Mouse (Mus musculus): Measurements from ENCODE around the gene Pias3.
"Not testable (repeated sequence)": the region's sequence is repeated elsewhere in the genome, so short reads cannot be mapped to it uniquely, and the experiment has no call there.

DNA sequence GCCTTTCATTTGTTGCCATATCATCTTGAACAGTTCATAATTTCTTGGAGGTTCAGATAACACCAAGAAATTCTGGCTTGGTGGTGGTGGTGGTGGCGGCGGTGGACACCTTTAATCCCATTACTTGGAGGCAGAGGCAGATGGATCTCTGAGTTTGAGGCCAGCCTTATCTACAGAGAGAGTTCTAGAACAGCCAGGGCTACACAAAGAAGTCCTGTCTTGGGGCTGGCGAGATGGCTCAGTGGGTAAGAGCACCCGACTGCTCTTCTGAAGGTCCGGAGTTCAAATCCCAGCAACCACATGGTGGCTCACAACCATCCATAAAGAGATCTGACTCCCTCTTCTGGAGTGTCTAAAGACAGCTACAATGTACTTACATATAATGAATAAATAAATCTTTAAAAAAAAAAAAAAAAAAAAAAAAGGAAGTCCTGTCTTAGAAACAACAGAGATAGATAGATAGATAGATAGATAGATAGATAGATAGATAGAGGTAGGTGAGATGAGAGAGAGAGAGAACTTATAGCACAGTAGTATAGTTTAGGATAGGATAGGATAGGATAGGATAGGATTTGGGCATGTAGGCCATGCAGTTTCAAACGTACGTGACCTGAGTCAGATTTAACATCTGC is 30.3 kb upstream of the Pias3 start:
- TF ChIP-seq CTCF, EP300 (IDR thresholded peaks at IDR 0.05; ENCODE audit: low read depth): not testable (repeated sequence)
